Mouse (Mus musculus) right cerebral cortex, postnatal 4 days (tissue): ENCODE data around the gene Ptges3.

Experiments used
- DNase-seq: peaks from one replicate; pipeline ENCODE4 v3.0.0-alpha.2; 2022

The Ptges3 gene

DNA sequence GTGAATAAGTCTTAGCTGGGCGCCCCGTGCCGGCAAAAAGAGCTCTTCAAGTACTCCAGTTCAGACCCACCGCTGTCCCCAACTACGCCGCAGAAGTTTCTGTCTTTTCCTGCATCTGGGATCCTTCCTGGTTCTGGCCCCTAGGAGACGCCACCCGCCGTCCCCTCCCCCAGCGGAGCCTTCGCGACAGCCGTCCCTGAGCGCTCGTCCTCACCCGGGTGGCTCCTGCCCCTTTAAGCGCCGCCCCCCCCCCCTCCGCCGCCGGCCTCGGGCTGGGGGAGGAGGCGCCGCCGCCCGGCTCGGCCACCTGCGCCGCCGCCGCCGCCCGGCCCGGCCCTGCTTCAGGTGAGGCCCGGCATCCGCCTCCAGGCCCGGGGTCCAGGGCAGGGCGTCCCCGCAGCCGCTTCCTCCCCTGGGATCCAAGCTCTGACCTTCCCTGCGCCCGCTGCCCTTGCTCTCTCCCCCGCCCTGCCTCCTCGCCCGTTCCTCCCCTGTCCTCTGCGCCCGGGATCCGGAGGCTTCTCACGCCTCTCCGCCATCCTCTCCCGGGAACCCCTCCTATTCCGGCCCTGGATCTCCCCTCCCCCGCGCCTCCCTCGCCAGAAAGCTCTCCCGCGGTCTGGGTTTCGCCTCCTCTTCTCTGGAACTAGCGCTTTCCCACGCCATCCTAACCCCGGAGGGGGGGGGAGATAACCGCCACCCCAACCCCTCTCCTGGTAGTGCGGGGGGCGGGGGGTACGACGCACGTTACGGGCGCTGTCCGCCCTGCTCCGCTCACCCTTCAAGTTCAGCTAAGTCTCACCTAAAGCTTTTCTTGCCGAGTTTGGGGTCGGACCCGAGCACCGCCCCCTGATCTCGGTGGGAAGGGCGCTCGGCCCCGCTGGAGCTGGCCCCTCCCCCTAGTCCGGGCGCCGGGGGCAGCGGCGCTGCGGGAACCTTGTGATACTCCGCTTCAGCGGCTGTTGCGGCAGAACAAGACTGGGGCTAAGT is 34.0 kb downstream of the Ptges3 start:
- peak; percentile 78 for DNase-seq

DNA sequence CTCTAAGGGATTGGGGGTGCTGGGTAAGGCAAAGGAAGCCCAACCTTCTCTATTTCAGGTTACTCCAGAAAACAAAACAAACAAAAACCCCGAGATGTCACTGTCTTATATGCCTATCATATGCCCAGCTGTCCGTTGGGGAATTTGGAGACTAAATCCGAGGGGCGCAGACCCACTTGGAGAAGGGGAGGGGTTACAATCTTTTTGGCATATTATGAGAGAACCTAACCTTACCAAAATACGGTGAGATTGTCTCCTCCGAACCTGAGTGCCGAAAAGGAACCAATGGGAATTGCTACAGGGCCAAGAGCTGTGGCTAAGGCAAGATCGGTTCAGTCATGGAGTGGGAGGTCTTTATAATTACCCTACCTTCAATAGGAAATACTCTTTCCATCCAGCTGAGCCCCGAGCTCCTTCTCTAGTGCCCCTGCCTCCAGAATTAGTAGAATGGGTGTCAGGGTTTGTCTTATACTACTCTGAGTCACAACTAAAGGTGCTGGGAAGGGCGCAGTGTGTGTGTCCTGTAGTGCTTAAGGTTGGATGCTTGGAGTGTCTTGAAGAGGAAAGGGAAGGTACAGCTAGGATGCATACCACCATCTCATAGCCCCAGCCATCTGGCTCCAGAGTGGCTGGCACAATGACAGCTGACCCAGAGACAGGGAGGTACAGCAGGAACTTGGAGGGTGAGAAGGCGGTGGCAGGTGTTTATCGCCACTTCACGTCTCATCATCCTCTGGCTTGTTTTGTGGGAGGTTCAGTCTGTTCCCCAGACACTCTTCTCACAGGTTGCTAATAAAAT is 34.9 kb downstream of the Ptges3 start:
- DNase-seq, result peak; percentile 22

DNA sequence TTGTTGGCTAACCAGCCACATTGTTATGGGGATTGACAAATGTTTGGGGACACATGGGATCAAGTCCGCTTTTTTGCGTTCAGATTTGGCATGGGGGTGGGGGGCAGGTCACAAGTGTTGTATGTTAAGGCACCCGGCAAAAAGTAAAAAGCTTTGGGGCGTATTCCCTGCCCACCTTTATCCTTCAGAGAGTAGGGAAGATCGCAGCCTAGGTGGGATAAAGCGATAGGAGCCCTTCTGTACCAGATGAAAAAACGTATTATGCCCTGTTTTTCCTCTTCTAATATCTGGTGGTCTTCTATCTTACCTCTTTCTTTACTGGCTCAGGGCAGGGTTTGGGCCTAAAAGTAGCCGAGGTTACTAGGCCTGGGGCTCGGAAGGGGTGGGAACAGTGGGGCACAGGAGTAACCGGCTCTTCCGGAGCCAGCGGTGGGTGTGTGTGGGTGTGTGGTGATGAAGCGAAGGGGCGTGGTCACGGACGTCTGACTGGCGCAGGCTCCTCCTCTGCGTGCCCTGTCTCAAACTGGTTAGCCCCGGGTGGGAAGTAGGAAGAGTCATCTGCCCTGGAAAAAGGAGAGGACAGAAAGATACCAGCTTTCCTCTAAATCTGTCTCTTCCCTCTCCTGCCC is 35.7 kb downstream of the Ptges3 start:
- peak; percentile 51 for DNase-seq

DNA sequence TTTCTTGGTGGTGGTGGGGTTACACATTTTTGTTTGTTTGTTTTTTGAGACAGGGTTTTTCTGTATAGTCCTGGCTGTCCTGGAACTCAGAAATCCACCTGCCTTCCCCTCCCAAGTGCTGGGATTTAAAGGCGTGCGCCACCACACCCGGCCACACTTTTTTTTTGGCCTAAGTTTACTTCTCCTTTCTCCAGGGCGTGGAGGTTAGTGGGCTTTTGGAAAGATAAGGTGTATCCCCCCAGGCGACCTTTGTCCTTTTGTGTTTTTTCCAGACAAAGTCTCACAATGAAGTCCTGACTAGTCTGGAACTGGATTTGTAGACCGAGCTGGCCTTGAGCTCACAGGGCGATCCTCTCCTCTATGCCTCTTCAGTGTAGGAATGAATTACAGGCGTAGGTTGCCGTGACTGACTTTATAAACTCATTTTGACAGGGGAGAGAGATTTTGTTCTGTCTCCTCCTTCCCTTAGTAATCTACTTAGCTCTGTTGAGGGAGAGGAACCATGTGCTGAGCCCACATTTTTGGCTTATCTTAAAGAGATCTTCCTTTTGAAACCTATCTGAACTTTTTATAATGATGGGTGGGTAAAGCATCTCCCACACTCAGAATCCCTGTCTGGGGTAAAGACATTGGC is 36.4 kb downstream of the Ptges3 start:
- no peak for DNase-seq

DNA sequence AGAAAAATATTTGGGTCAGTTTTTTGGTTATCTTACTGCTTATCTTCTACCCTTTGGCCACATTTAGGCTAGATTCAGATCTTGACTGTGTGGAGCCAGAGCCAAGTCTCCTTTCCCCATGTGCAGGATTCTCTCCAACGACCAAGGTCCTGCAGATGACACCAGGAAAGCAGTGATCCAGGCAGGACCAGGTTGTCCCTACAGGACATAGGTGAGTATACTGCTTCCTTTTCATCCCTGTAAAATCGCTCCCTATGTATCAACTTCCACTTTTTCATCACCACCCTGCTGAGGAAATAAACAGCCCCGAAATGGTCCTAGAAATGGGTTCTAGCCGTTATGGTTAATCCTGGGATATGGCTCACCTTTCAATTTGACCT is 37.5 kb downstream of the Ptges3 start:
- no peak for DNase-seq

DNA sequence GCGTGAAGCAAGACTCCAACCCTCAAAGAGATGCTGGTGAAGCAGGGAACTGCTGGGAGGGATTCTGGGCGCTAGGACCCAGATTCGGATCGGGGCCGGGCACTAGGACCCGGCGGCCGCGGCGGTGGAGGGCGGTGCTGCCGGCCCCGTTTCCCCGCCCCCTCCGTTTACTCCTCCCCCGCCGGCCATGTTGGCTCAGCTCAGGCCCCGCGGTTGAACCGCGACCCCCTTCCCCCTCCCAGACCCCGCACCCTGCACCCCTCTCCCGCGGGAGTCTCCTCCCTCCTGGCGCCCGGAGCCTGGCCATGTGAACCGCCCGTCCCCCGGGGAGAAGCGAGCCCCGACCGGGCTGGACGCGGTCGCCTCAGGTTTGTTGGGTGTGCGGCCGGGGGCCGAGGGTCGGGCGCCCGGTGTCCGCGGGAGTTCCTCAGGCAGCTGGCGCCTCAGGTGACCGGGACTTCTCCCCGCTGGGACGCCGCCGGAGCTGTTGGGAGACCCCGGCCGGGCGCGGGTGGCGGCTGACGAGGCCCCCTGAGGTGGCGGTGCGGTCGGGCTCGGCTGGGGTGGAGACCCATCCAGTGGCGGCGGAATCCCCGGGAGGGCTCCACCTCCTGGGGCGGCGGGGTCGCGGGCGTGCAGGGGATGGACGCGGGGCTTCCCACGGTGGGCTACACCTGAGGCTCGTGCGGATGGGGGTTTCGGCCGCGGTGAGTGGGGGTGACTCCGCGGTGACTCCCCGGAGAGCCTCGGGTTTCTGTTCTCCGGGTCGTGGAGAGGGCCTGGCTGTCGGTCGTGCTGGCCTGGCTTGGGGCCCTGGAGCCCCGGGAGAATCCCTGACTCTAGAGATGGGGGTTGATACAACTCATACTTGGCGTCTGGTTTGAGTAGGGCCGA is 38.2 kb downstream of the Ptges3 start:
- DNase-seq, result peak; percentile 90

DNA sequence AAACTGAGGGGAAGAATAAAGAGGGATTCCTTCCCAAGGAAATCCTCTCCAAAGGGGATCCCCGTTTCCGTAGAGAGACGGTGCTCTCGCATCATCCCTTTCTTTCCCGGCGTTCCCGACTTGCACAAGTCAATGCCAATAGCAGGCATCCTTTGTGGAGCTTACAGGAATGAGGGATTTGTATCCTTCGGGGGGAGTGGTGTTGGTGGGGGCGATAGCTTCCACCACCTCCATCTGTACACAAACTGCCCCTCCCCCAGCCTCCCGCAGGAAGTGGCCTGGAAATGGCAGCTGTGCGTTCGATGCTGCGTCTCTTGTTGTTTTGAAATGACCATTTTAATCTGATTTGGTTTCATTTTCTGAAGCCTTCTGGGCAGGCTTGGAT is 38.8 kb downstream of the Ptges3 start:
- DNase-seq, result peak; percentile 70

DNA sequence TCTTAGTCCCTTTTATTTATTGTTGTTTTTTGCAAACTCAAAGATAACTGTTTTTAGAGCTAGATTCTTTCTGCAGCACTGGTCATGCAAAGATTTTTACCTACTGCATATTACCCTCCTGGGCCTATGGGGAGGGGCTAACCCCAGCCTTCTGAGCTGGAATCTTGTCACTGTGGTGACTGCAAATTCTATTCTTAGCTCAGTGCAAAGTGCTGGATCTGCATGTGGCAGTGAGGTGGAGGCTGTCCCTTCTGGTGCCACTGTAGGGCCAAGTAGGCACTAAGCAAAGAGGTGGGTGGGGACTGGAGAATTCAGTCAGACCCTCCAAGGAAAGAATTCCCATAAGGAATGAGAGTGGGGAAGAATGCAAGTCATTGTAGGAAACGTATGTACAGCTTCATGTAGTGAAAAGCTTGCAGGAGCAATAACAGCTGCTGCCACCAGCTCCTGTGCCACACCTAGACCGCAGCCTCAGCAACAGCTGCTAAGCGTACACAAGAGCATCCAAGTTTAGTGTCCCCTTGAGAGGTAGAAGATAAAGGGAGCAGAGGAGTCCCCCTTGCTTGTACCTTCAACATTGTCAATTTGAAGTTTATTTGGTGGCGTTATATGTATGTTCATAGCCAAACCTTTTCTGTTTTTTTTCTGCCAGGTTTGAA is 51.5 kb downstream of the Ptges3 start:
- no peak for DNase-seq

DNA sequence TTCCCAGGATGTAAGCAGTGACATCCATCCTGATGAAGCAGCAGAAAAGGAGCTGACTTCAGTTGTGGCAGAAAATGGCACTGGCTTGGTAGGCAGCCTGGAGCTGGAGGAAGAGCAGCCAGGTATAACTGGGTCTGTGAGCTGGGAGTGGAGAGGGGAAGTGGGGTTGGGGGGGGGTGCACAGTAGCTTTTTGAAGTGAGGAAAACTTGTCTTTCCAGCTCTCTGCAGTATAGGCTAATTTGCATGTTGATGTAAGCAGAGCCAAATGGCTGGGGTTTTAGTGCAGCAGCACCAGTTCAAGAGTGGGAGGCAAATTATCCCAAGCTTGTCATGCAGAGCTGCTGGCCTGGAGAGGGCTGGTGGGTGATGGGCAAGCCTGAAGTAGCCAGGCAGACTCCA is 52.5 kb downstream of the Ptges3 start:
- no peak for DNase-seq

DNA sequence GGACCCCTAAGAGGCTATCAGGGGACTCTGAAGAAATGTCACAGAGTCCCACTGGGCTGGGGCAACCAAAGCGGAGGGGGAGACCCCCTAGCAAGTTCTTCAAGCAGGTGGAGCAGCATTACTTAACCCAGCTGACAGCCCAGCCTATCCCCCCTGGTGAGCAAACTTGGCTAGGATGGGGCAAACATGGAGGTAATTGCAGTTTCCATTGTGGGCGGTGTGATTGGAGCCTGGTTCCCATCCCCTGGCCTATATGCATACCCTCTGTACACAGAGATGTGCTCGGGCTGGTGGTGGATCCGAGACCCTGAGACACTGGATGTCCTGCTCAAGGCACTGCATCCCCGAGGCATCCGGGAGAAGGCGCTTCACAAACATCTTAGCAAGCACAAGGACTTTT is 65.1 kb downstream of the Ptges3 start:
- DNase-seq, result no peak

DNA sequence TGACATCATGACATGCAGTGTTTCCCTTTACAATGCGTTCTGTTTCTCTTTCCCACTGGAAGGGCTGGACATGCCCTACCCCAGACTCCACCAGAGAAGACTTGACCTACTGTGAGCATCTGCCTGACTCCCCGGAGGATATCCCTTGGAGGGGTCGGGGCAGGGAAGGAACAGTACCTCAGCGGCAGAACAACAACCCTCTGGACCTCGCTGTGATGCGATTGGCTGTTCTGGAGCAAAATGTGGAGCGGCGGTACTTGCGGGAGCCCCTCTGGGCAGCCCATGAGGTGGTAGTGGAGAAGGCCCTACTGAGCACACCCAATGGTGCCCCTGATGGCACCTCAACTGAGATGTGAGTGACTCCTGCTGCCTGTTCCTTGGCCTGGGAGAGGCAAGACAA is 66.1 kb downstream of the Ptges3 start:
- DNase-seq, result no peak

DNA sequence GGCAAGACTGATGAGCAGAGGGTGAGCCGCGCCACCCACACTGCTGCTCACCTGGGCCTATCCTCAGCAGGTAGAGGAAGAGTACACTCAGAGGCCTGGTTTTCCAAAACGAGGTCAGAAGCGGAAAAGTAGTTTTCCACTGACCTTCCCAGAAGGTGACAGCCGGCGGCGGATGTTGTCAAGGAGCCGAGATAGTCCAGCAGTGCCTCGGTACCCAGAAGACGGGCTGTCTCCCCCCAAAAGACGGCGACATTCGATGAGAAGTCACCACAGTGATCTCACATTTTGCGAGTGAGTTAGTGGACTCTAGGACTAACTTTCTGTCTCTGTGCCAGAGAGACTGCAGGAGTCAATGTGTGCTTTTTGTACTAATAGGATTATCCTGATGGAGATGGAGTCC is 67.2 kb downstream of the Ptges3 start:
- no peak for DNase-seq
